Mouse (Mus musculus) 416B (cell line): ENCODE results near the gene Atp2c1.

Experiments
- DNase-seq: peaks from one replicate; pipeline ENCODE4 v3.0.0; 2011; ENCODE audit warnings: low read depth

Atp2c1 gene

GRCm38 (mm10) chr9:105366199-105366598 is 160.9 kb downstream of the Atp2c1 start:
- DNase-seq = no peak

DNA sequence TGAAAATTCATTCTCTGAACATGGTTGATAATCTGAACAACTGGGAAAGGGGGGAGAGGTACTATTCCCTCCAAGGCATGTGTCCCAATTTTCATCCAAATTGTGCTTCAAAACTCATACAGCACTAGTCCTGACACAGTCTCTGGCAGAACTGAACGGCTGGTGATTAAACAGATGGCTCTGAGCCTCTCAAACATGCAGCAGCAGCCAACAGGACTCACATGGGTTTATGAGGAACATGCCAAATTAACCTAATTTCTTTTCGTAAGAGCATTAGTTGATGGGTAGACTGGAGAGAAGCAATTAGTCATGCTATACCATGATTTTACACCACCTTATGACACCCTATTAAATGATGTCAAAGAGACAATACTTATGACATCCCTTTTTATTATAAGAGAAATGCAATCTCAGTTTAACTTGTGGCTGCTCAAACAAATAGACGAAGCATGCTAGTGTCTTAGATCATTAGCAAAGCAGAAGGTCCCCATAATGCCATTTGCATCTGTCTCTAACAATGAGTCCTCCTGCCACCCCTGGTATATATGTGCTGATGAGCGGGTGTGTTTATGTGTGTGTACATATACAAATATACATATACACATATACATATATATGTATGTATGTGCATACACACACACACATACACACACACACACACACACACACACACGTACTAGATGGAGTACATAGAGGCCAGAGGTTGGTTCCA is 163.4 kb downstream of the Atp2c1 start:
- DNase-seq = no peak

DNA sequence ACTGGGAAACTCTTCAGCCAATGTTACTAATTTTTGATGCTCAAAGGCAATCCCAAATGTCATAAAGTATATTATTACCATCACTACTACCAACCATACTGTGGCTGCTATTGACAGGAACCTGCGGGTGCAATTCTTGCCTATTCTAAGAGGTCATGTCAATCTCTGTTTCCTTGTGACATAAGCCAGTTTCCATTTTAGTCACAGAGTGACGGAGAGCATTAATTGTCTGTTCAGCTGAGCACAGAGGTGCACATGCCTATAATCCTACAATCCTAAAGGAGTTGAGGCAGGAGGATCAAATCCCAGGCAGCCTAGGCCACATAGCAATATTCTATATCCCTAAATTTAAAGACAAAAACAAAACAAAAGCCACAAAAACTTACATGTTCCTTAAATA is 164.9 kb downstream of the Atp2c1 start:
- DNase-seq = no peak
